Mouse (Mus musculus) c-Kit-positive CD71-positive TER-119-negative erythroid progenitor cells, embryonic 14.5 days (primary cell): ENCODE measurements around the gene Gm4567.
"Not testable (repeated sequence)": the region's sequence is repeated elsewhere in the genome, so short reads cannot be mapped to it uniquely, and the experiment has no call there.

Experiments used
- DNase-seq: peaks from one replicate; pipeline ENCODE4 v3.0.0-alpha.2; 2013; ENCODE audit warnings: low read depth

Gene Gm4567

GRCm38 (mm10) chr7:22719610-22720009 lies at the start of gene Gm4567:
Gm4567 (minus strand) TSS chr7:22719710.
- not testable (repeated sequence) for DNase-seq

DNA sequence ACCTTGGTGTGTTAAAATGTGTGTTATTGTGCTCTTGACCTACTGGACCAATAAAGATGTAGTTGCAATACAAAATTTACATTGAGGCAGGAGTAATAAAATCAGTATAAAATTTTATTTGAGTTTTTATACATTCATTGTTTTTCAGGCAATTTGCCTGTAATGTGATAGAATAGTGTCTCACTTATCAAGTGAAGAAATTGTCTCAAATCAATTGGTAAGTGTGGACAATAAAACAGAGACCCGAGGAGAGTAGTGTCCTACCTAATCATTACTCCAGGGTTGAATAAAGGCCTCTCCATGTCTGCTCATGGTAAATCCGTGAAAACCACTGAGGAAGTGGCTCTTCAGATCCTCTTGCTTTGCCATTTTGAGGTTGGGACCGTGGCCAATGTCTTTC lies 41.9 kb upstream of the Gm4567 start, which contains the start of gene Vmn1r157:
Vmn1r157 (plus strand) TSS at position 301 of the 400 bp plus-strand sequence.
- not testable (repeated sequence) for DNase-seq

DNA sequence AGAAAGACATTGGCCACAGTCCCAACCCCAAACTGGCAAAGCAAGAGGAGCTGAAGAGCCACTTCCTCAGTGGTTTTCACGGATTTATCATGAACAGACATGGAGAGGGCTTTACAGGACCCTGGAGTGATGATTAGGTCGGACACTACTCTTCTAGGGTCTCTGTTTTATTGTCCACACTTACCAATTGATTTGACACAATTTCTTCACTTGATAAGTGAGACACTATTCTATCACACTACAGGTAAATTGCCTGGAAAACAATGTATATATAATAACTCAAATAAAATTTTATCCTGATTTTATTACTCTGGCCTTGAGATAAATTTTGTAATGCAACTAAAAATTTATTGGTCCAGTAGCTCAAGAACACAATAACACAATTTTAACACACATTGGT lies 27.3 kb downstream of the Gm4567 start, which contains the start of gene Gm8693:
Gm8693 (minus strand) TSS at position 101 of the 400 bp plus-strand sequence.
- not testable (repeated sequence) for DNase-seq
